Mouse (Mus musculus) layer of hippocampus, adult 11-12 months (tissue): ENCODE data around the gene Myrf.

ENCODE experiments used
- DNase-seq: peaks from one replicate; pipeline ENCODE4 v3.0.0; 2022; ENCODE audit warnings: low spot score

The Myrf gene

DNA sequence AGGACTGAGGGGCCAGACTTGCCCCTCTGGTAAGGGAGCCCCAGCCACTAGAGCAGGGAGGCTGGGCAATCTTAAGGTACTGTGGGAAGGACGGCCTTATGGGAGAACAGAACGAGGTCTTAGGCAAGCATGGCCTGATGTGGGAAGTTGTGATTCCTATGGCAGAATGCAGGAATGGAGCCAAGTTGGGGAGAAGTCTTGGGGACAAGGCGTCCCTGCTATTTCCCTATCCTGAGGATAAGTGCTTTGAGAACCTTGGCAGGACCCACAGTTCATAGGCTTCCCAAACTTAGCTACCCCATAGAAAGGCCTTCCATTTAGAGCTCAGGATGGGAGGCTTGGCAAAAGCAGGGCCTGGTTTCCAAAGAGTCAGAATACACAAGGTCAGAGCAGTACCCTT, 31.7 kb downstream of the Myrf start:
- no peak for DNase-seq

DNA sequence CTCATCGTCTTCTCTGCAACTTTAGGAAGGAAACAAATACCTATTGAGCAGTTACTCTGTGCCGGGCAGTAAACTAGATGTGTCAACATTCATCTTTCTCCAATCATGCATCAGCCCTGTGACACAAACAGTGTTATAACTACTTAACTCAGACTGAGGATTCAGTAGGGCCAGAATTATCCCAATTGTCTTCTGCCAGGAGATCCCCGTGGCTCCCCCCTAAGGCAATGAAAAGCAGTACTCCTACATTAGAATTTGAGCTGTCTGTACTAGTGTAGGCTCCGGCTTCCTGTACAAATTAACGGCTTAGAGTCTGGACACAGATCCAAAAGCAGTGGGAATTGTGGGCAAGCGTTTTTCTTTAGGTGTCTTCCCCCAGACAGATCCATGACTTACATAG, 35.5 kb downstream of the Myrf start:
- DNase-seq, result peak; percentile 35

DNA sequence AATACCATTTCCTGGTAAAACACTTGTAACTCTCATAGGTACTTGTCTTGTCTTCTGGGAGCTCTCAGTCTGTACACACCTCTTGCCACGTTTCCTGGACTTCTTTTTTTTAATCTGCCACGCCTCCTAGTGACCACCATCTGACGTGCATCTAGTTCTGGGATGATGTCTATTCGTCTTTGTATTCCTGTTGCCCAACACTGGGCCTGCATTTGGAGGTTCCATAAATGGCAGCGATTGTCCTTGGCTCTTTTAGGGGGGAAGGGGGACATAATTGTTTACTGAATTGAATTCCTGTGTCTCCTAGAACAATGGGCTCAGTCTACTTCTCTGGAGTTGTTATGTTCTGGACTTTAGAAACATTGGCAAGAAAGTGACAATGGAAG, 35.9 kb downstream of the Myrf start:
- peak; percentile 77 for DNase-seq

DNA sequence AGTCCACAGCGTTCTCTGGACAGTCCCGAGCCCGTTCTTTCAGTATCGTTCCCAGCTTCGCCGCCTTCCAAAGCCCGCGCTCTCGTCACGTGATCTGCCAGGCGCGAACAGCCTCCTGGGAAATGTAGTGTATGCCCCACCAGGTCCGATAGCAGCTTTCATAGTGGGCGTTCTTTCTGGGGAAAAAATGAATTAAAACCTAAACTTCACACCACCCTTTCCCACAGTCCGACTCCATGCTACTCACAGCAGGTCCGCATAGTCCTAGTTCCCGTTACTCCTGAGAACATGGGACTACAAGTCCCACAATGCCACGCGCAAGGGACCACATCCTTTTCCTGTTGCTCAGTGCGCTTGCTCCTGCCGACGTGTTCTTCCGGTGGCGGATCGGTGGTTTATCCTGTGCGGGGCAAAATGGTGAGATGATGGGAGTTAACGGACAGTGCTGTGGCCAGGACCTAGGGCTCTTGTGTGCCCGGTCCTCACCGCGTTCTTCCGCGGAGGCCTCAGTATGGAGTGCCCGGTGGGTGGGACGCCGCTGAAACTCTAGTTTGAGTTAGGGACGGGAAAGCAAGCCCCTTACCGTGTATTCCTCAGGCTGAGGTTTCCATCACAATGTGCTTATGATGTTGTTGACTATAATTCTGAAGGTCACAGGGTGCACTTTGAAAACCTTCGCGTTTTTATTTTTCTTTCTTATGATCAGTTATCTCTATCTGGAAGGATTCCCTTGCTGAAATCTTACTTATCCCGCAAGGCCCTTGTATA, 36.5 kb downstream of the Myrf start, which contains the start of the genes Tmem258 and Fen1:
Gene Tmem258 (plus strand): TSS at position 167 of the 768 bp plus-strand sequence.
Gene Fen1 (minus strand): TSS at position 322 of the 768 bp plus-strand sequence.
- peak; percentile 95 for DNase-seq

DNA sequence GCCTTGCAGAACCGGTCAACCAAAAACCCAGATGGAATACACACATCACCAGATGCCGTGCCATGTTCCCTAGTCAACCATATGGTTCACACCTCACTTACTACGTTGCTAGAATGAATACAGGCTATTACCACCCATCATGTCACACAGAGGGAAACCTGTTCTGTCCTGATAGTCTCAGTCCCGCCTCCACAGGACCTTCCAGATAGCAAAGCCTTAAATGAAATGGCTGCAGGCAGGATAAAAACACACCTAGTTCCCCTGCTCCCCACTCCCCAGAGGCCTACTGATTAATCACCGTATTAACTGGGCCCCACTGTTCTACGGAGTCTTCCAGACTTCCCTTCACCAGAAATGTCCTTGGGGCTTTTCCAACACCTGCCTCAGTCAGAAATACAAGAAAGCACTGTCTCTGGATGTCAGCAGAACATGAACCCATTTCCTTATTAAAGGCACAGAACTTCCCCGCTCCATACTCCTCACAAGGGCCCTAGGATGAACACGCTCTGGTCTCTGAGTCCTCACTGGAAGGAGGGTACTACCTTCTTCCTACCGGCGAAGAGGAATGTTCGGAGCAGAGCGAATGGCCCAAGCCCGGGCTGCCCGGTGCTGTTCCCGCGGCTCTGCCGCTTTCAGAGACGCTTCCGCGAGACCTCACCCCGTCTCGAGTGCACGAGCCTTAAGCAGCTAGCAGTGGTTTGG, 37.3 kb downstream of the Myrf start:
- DNase-seq, result no peak

DNA sequence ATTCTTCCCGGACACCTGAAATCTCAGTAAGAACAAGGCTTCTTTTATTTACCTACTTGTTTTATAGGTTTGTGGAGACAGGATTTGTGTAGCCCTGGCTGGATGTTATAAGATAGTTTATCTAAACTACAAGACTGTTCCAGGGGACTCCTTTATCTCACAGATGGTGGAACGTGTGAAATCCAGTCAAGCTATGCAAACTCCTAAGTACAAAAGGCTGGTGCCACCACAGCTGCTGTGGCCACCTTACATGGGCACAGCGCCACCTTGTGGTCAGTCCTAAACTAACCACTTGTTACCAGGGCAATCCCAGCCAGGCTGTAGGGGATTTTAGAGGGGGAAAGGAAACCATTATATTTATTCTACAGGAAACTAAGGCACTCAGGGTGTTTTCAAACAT, 41.8 kb downstream of the Myrf start:
- DNase-seq, result peak; percentile 83

DNA sequence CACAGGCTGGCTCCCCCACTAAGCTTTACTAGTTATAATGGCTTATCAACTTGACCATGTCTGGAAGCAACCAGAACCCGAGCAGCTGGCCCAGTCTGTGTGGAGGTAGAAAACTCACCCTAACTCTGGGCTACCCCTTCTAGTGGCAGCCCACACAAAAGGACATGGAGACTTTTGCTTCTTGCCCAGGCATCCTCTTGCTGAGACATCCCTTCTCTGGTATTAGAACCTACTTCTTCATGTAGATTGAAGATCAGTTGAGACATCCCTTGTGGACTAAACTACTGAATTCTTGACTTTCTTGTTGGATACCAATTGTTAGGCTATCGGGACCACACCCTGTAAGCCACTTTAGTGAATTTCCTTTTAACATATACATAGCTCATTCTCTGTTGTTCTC, 42.3 kb downstream of the Myrf start:
- no peak for DNase-seq

DNA sequence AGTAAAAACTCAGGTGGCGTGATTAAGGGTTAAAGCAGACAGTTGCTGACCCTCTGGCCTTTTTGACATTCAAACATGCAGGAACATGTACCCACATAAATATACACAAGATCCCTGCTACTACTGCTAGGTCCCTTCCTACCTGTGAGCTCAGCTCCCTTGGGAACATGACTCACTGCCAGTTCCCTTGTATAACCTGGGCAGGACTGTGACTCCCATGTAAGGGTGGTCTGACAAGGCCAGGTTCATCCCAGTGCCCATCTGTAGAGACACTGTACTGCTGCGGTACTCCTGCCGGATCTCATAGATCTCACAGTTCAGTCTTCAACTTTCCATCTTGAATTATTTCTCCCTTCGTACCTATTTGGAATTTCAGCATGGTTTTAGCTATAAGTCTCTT, 43.4 kb downstream of the Myrf start:
- DNase-seq, result no peak

DNA sequence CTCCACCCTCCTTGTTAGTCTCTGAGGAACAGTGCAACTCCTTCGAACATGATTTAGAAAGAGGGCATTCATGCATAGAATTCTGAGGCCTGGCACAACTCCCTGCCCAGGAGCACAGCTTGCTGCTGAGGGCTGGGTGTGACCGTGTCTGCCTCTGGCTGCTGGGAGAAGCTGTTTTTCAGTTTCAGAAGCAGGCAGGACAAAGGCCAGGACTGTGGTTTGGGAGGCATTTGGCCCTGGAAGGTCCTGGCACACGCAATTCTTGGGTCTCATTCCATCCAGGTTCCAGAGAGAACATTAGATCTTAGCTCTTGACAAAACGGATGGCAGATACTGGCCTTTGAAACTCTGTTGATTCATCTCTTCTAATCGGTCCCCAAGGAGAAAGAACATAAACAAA, 45.3 kb downstream of the Myrf start:
- DNase-seq, result no peak

DNA sequence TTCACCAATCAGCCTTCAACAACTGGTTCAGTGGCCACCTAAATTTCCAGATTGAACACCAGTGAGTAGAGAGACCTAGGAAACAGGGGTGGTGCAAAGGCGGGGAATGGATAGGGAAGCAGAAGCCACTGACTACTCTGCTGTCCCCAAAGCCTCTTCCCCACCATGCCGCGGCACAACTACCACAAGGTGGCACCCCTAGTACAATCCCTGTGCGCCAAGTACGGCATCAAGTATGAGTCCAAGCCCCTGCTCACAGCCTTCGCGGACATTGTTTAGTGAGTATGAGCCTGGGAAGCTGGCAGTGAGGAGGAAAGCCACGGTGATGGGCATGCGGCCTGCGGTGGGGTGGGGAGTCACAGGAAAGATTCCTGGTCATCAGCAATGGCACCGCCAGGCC, 46.2 kb downstream of the Myrf start:
- DNase-seq, result no peak

DNA sequence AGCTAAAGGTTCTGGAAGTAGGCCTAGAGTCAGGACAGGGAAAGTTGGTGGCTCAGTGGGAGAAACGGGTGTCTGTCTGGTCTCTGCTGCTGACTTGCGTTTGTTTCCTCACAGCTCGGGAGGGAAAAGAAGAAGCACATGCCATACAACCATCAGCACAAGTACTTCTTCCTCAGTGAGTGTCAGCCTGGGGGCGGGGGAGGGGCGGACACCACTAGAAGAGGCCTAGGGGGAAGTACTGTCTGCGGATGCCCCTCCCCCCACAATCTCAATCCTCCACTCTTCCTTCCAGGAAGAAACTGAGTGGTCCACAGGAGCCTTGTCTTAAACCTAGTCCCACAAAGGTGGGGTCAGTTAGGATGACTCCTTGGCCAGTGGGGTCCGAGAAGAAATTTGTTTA, 49.2 kb downstream of the Myrf start:
- peak; percentile 46 for DNase-seq

DNA sequence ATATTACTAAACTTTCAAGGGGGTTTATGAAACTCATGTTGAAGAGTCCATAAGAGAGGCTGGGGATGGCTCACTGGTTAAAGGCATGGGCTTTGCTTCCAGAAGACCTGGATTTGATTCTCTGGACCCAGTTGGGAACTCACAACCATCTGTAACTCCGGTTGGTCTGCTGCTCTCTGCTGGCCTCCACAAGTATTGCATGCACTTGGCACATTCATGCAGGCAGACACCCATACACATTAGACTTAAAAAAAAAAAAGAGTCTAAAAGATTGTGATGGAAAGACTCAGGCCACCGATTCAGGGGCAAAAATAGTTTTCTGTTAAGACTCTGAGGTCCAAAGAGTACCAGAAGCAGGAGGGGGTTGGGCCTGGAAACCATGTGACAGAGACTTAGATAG, 49.8 kb downstream of the Myrf start:
- peak; percentile 79 for DNase-seq

DNA sequence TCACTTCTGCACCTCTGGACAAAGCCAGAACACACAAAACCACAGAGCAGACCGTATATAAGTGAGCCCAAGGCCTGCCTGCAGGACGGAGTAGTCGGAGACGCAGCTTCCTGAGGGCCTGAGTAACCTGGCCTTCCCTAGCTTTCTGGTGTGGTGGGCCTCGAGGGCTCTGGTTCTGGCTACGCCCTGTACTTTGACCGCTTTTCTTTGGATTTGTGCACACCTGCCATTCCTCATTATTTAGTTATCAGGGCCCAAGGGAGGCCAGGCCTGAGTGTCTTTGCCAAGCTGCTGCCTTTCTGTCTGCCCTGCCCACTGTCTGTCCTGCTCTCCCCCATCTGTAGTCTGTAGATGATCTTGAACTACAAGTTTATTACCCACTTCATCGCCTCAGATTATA, 50.6 kb downstream of the Myrf start:
- no peak for DNase-seq

DNA sequence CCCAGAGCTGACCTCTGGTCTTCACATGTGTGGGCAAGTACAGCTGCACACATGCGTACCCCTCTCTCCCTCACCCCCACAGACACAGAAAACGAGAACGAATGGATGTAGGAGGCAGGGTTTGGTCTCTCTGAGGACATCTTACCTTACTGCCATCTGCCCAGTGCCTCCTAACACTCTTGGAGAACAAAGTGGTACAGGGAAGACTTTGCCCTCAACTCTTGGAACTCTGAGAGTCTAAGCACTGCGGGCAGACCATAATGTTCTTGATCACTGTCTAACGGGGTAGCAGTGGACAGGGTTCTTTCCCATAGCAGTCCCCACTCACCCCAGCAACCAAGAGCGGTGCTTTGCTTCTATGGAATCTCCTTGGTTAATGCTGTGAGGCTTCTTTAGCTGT, 51.5 kb downstream of the Myrf start:
- no peak for DNase-seq

DNA sequence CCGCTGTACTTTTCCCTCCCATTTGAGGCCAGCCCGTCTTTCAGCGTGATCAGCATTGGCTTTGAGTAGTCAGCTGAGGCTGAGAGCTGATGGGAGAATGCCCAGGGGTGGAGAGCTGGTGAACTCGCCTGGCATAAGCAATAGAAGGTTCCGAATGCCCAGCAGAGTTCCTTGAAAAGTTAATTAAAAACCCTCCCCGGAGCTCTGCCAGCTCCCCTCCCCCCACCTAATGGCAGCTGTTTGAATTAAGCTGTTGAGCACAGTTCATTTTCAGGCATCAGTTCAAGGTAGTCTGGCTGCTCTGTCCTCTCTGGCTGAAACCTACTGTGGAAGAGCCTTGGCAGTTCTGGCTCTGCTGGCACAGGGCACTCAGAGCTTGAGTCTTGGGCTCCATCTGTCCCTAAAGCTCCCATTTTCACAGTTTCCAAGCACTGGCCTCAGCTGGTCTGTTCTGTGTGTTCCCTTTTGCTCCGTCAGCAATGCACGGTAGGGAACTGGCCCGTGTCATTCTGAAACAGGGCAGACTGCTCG, 52.2 kb downstream of the Myrf start:
- DNase-seq, result peak; percentile 74

DNA sequence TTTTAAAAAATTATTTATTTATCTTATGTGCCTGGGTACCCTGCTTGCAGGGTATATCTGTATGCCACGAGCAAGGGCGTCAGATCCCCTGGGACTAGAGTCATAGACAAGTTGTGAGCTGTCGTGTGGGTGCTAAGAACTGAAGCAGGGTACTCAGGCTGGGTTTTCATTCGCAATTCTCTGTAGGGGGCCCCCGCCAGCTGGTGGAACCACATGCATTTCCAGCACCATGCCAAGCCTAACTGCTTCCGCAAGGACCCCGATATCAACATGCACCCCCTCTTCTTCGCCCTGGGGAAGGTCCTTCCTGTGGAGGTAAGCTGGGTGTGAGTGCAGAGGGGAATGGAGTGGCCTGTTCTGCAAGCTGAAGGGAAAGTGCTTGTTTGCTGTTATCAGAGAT, 54.0 kb downstream of the Myrf start:
- DNase-seq, result no peak

DNA sequence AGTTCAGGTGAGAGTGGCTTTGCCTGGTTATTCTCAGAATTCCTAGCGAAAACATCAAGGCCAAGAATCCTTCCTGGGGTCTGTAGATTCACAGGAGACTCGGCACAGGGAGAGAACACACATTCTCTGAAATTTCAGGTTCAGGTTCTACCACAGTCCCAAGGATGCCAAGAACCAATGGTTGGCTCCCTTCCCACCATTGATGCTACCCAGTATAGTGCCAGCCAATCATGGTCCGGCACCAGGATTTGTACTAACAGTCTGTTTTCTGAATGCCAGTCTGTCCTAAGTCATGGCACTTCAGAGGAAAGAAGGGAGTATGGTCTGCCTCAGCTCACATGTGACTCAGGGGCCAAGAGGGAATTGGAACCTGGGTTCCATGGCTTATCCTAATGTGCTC, 54.7 kb downstream of the Myrf start:
- no peak for DNase-seq

DNA sequence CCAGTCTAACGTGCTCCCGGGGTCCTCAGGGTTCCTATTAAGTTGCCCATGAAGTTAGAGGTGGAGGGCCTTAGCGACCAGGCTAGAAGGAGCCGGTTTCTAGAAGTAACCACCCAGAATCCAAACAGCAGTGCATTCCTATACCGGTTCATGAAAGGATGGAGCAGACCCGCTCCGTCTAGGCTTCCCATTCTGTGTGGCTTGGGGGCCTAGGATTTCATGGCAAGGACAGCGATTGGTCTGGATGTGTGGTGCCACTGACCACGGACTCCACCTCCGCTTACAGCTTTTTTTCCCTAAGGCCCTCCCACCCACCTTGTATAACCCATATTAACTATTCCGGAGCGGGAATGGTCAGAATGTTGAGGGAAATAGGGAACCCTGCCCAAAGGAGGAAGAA, 56.5 kb downstream of the Myrf start:
- DNase-seq, result peak; percentile 37

DNA sequence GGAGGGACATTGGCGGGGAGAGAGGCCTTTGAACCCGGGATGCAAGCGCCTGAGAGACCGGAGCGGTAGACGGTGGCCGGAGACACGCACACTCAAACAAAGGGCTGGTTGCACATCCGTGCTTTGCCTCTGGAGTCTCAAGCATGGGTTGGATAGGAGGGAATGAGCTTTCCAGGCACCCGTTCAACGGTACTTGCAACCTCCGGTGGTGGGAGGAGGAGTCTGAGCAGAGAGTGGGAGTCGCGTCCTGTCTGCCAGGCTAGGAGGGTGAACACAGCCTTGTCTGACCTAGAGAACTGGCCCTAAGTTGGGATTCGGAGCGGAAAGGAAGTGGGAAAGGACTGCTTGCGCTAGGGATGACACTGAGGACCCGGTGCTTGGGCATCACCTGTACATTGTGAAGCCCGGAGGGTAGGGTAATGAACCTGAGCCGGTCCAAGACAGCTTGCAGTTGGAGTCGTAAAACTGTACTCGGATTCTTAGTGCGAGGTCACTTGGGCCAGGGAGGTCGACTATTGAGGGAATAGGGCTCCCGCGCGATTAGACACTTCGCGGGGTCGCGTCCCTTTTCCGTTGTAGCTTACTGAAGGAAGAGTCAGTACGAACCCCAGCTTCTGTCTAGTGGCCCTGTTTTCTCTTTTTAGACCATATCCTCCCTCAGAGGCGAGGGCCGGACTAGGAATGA, 57.1 kb downstream of the Myrf start:
- peak; percentile 80 for DNase-seq

DNA sequence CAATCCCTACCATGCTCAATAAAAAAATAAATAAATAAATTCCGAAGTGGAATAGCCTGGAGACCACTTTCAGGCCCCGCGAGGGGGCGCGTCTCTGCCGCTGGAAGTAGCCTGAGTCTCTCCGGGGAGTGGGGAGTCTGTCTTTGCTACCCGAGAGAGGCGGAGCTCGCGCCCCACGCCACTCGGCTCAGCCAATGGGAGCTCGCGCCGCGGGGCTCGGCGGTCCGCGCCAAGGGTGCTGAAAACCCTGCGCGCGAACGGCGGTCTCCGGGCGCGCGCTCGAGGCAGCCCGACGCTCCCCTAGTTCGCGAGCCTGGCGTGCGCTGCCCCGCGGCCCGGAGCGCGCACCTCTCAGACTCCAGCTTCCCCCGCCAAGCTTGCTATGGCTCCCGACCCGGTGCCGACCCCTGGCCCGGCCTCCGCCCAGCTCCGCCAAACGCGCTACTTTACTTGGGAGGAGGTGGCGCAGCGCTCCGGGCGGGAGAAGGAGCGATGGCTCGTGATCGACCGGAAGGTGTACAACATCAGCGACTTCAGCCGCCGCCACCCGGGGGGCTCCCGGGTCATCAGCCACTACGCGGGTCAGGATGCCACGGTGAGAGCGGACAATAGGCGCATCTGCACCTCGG, 57.8 kb downstream of the Myrf start, which contains the start of gene Fads1:
Gene Fads1 (plus strand): TSS at position 219 of the 629 bp plus-strand sequence.
- peak; percentile 94 for DNase-seq

DNA sequence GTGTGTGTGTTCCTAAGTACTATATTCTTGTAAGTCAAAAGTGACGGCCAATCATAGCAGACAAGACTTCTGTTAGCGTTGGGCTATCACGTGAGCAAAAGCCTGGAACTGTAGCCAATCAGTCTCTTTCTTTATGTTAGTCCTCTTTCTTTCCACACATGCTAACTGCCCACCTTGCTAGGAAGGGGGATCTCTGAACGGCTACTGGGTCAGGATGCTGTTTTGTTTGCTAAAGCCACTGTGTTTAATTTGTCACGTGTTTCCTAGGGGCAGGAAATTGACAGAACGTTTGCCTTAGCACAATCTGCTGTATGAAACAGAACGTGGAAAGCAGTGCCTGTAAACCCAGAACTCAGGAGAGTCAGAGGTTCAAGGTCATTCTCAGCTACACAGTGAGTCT, 58.4 kb downstream of the Myrf start:
- DNase-seq, result no peak

DNA sequence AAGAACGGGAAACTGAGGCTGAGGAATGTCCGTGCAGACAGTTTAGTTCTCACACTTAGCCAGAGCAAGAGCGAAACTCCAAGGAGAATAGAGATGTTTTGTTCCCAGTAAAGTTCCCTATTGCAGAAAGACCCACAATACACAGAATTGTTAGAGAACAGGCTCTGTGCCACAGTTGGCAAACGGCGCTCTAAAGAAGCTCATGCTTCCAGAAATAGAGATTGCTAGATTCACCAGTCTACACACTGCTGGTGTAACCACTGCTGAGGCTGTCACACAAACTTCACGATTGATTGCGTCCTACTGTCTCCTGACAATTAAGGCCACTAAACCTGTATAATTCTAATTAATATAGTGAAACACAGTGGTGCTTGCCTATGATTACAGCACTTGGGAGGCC, 59.3 kb downstream of the Myrf start:
- DNase-seq, result peak; percentile 71
